Mouse (Mus musculus) bone marrow macrophage, adult 2 months (primary cell): ENCODE measurements around the gene Hps1. TPM values are rescaled to one million over a fixed set of nuclear protein-coding genes. Genes with fewer than 3 reads are reported as not detected.

Experiments
- H3K27ac ChIP-seq: 2 replicates; pipeline ENCODE4 v1.5.1; 2012; ENCODE audit warnings: low read depth, low read length; ENCODE audit not compliant: insufficient read depth
- H3K4me1 ChIP-seq: 2 replicates; pipeline ENCODE4 v1.6.1; 2012; ENCODE audit warnings: low read length; ENCODE audit not compliant: control insufficient read depth, insufficient read depth
- H3K4me3 ChIP-seq: 2 replicates; pipeline ENCODE4 v1.5.1; 2012; ENCODE audit warnings: mild to moderate bottlenecking, low read length, moderate library complexity; ENCODE audit not compliant: insufficient read depth
- CTCF ChIP-seq: IDR thresholded peaks from 2 replicates; pipeline ENCODE4 v1.5.1; 2012; ENCODE audit warnings: low read depth, mild to moderate bottlenecking, low read length, moderate library complexity
- POLR2A ChIP-seq: IDR thresholded peaks from 2 replicates; pipeline ENCODE4 v1.6.1; 2012; ENCODE audit warnings: mild to moderate bottlenecking, low read depth, low read length, borderline replicate concordance
- polyA plus RNA-seq: library from polyadenylated mRNA; stranded (reverse); fragments of >200 nt; gene quantifications from 2 replicates; pipeline ENCODE4 v1.2.4, GENCODE M21; 2012; ENCODE audit not compliant: missing spikeins, insufficient read depth, insufficient read length

The Hps1 gene
- polyA plus RNA-seq, result 21.3 and 21.9 TPM in 2 replicates

- peak within 1 kb of the TSS; percentile 71 for H3K4me3 ChIP-seq
- TF ChIP-seq CTCF, result no peak
- no peak for TF ChIP-seq POLR2A
- H3K27ac ChIP-seq, result peak within 1 kb of the TSS; percentile 74
- H3K4me1 ChIP-seq, result peaks cover 8% of the 10 kb centered on the region
Observed at GRCm38 (mm10) chr19:42779531-42780155, at the start of gene Hps1. TSS of gene Hps1 (minus strand) at chr19:42779978.

GRCm38 (mm10) chr19:42829196-42829595 is 49.4 kb upstream of the Hps1 start:
- TF ChIP-seq CTCF, result no peak
- no peak for TF ChIP-seq POLR2A
- Histone ChIP-seq H3K4me1 (peaks cover 2% of the 10 kb centered on the region; the same call in 1 of the 2 replicates), H3K4me3 (no peak overlapping the region)

GRCm38 (mm10) chr19:42827843-42828242 is 48.1 kb upstream of the Hps1 start:
- Histone ChIP-seq H3K4me1 (peaks cover 2% of the 10 kb centered on the region; the same call in 1 of the 2 replicates), H3K4me3 (no peak overlapping the region), H3K27ac (no peak overlapping the region)
- TF ChIP-seq CTCF (no peak), POLR2A (no peak)

More at GRCm38 (mm10) chr19:42829196-42829595, 49.4 kb upstream of the Hps1 start:
- no peak overlapping the region for H3K27ac ChIP-seq

GRCm38 (mm10) chr19:42820109-42820508 is 40.3 kb upstream of the Hps1 start:
- Histone ChIP-seq H3K4me3 (no peak overlapping the region), H3K27ac (no peak overlapping the region), H3K4me1 (no peaks in the 10 kb centered on the region)
- TF ChIP-seq POLR2A (no peak), CTCF (no peak)

- Histone ChIP-seq H3K4me1 (no peaks in the 10 kb centered on the region), H3K27ac (no peak overlapping the region), H3K4me3 (no peak overlapping the region)
- TF ChIP-seq CTCF (no peak), POLR2A (no peak)
Observed at GRCm38 (mm10) chr19:42817761-42818160, 38.0 kb upstream of the Hps1 start.

- no peak overlapping the region for H3K27ac ChIP-seq
- peaks cover 3% of the 10 kb centered on the region; the same call in 1 of the 2 replicates for H3K4me1 ChIP-seq
- TF ChIP-seq POLR2A (no peak), CTCF (no peak)
- no peak overlapping the region for H3K4me3 ChIP-seq
Observed at GRCm38 (mm10) chr19:42816261-42816660, 36.5 kb upstream of the Hps1 start.

- H3K4me1 ChIP-seq, result peaks cover 3% of the 10 kb centered on the region; the same call in 1 of the 2 replicates
- H3K4me3 ChIP-seq, result no peak overlapping the region
- H3K27ac ChIP-seq, result no peak overlapping the region
- TF ChIP-seq CTCF (no peak), POLR2A (no peak)
Observed at GRCm38 (mm10) chr19:42810140-42810539, 30.4 kb upstream of the Hps1 start.

- TF ChIP-seq CTCF (no peak), POLR2A (no peak)
- peaks cover 3% of the 10 kb centered on the region; the same call in 1 of the 2 replicates for H3K4me1 ChIP-seq
- no peak overlapping the region for H3K27ac ChIP-seq
- no peak overlapping the region for H3K4me3 ChIP-seq
Observed at GRCm38 (mm10) chr19:42809491-42809890, 29.7 kb upstream of the Hps1 start.

GRCm38 (mm10) chr19:42797866-42798265 is 18.1 kb upstream of the Hps1 start:
- TF ChIP-seq CTCF, result no peak
- no peak for TF ChIP-seq POLR2A
- no peaks in the 10 kb centered on the region for H3K4me1 ChIP-seq
- H3K4me3 ChIP-seq, result no peak overlapping the region
- no peak overlapping the region for H3K27ac ChIP-seq

GRCm38 (mm10) chr19:42795801-42796200 is 16.0 kb upstream of the Hps1 start:
- TF ChIP-seq CTCF, result no peak
- TF ChIP-seq POLR2A, result no peak
- H3K4me1 ChIP-seq, result no peaks in the 10 kb centered on the region
- no peak overlapping the region for H3K27ac ChIP-seq
- no peak overlapping the region for H3K4me3 ChIP-seq
